Mouse (Mus musculus): Measurements from ENCODE around the gene Hoxa3. TPM values are rescaled to one million over a fixed set of nuclear protein-coding genes. Genes with fewer than 3 reads are reported as not detected.
A peak's percentile ranks its signal among the peaks of the same experiment; 100 is the strongest.

The Hoxa3 gene
- polyA plus RNA-seq, 1 experiment from 2014 or later: not detected

DNA sequence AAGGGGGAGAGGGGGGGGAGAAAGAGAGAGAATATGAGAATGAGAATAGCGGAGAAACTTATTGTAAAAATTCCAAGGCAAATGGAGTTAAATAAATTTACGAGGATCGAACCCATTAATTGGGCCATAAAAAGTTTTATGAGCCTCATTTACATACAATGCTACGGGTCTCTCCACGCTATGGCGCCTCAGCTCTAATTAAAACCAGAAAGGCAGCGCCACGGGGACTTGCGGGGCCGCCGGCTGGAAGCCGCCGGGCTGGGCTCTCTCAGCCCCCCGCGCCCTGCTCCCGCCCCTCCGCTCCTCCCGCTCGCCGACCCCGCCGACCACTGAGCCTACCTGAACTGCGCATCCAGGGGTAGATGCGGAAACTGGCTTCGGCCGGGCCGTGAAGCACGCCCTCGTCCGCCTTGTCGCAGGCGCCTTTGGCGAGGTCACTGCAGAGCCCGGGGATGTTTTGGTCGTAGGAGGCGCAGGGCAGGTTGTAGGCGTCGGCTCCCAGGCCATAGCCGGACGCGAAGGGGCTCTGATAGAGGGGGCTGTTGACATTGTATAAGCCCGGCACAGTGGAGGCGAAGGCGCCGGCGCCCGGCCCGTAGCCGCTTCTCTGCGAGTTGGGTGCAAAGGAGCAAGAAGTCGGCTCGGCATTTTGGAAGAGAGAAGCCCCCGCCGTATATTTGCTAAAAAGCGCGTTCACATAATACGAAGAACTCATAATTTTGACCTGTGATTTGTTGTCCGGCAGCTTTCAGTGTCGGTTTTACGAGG, 3.7 kb upstream of the Hoxa3 start:
- H3K27ac ChIP-seq (ENCODE audit: low read depth, low read length): no peak overlapping the region
- H3K4me2 ChIP-seq (ENCODE audit: low read length): peak overlapping the region; percentile 45
- no peak overlapping the region for H3K9ac ChIP-seq (ENCODE audit: low read length)
- H3K36me3 ChIP-seq (ENCODE audit: control insufficient read depth, insufficient read depth, low read length): no peaks in the 10 kb centered on the region
- H3K4me3 ChIP-seq (ENCODE audit: low read depth, low read length): peak overlapping the region; percentile 15
- peaks cover 9% of the 10 kb centered on the region for H3K4me1 ChIP-seq (ENCODE audit: control insufficient read depth, insufficient read depth, low read length)
- WGBS: 2% methylated on average over 60 of the region's 60 CpGs
- ATAC-seq (no peak), DNase-seq (ENCODE audit: low spot score) (no peak)
- H3K9me3 ChIP-seq (replicated peaks; ENCODE audit: control insufficient read depth, low read length): no peaks in the 10 kb centered on the region
- peaks cover 100% of the 10 kb centered on the region for H3K27me3 ChIP-seq (replicated peaks; ENCODE audit: control insufficient read depth, insufficient read depth, low read length)

DNA sequence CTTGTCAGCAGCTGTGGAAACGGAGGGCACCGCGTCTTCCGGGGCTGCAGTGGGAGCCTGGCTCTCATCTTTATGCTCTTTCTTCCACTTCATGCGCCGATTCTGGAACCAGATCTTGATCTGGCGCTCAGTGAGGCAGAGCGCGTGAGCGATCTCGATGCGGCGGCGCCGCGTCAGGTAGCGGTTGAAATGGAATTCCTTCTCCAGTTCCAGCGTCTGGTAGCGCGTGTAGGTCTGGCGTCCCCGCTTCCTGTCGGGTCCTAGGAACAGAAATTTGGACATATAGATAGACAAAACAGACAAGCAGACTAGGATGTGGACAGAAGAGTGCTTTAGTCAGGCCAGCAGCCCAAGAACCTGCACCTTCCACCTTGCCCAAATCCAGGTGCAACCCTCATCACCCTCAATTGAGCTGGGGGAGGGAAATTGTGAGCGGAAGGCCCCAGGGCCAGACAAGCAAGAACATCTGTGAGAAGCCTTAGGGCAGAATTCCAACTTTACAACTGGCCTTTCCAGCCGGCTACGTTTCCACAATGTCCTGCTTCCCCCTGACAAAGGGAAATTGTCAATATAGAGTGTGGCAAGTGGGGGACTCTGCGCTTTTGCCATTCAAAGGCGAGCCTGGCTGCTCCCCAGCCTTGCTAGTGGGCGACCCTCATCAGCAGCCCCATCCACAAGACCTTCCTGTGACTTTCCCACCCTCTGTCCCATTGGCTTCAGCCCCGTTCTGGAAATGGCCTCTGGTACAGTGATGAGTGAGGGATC, 2.8 kb upstream of the Hoxa3 start:
- no peak for ATAC-seq
- no peak for DNase-seq (ENCODE audit: low spot score)

DNA sequence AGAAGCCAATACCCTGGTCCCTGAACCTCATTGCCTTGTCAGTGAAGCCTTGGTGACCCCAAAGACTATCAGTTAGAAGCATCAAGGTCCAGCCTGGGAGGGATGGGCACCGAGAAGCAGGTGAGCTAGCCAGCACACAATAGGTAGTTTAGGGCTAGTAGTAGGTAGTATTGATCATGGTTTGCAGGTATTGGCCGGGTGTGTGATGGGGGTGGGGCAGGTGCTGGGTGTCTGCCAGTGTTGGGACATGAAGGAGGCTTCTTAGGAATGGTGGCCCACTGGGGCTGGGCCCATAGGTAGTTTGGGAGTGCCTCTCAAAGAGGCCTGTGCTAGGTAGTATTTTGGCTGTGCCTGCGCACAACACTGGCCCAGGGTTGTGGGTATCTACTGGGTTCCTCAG, 1.9 kb upstream of the Hoxa3 start:
- H3K9me3 ChIP-seq (replicated peaks; ENCODE audit: control insufficient read depth, low read length): no peaks in the 10 kb centered on the region
- H3K4me3 ChIP-seq (ENCODE audit: low read depth, low read length): no peak overlapping the region
- no peak overlapping the region for H3K4me2 ChIP-seq (ENCODE audit: low read length)
- H3K27me3 ChIP-seq (replicated peaks; ENCODE audit: control insufficient read depth, insufficient read depth, low read length): peaks cover 98% of the 10 kb centered on the region
- ATAC-seq (no peak), DNase-seq (ENCODE audit: low spot score) (no peak)
- no peak overlapping the region for H3K9ac ChIP-seq (ENCODE audit: low read length)
- H3K36me3 ChIP-seq (ENCODE audit: control insufficient read depth, insufficient read depth, low read length): no peaks in the 10 kb centered on the region
- H3K4me1 ChIP-seq (ENCODE audit: control insufficient read depth, insufficient read depth, low read length): peaks cover 6% of the 10 kb centered on the region; the same call in 1 of the 2 replicates
- no peak overlapping the region for H3K27ac ChIP-seq (ENCODE audit: low read depth, low read length)
- 12% methylated on average over 3 of the region's 3 CpGs for WGBS

More for the DNA sequence above, 2.8 kb upstream of the Hoxa3 start:
- H3K4me3 ChIP-seq (ENCODE audit: low read depth, low read length): no peak overlapping the region
- WGBS: 2% methylated on average over 30 of the region's 30 CpGs
- H3K36me3 ChIP-seq (ENCODE audit: control insufficient read depth, insufficient read depth, low read length): no peaks in the 10 kb centered on the region
- H3K9me3 ChIP-seq (replicated peaks; ENCODE audit: control insufficient read depth, low read length): no peaks in the 10 kb centered on the region
- peaks cover 100% of the 10 kb centered on the region for H3K27me3 ChIP-seq (replicated peaks; ENCODE audit: control insufficient read depth, insufficient read depth, low read length)
- no peak overlapping the region for H3K9ac ChIP-seq (ENCODE audit: low read length)
- H3K4me1 ChIP-seq (ENCODE audit: control insufficient read depth, insufficient read depth, low read length): peaks cover 6% of the 10 kb centered on the region; the same call in 1 of the 2 replicates
- H3K4me2 ChIP-seq (ENCODE audit: low read length): no peak overlapping the region
- H3K27ac ChIP-seq (ENCODE audit: low read depth, low read length): no peak overlapping the region

DNA sequence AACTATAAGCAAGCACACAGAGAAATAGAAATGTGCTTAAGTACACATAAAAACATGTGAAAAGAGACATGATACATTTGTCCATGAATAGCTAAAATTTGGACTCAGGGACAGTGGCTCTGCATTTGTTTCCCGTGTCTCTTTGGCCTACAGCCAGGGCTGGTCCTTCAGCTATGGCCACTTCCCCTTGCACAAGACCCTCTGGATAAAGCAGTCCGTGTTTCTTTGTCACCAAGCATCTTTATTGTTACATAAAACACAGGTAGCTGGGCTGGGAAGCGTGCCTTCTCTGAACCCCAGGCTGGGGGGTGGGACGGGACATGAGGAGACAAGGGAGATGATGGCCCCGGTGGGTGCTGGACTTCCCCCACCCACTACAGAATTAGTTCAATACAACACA, 1.1 kb upstream of the Hoxa3 start:
- H3K4me2 ChIP-seq (ENCODE audit: low read length): no peak overlapping the region
- ATAC-seq (no peak), DNase-seq (ENCODE audit: low spot score) (no peak)
- no peaks in the 10 kb centered on the region for H3K9me3 ChIP-seq (replicated peaks; ENCODE audit: control insufficient read depth, low read length)
- 9% methylated on average over 5 of the region's 5 CpGs for WGBS
- peaks cover 98% of the 10 kb centered on the region for H3K27me3 ChIP-seq (replicated peaks; ENCODE audit: control insufficient read depth, insufficient read depth, low read length)
- H3K36me3 ChIP-seq (ENCODE audit: control insufficient read depth, insufficient read depth, low read length): no peaks in the 10 kb centered on the region
- no peak overlapping the region for H3K27ac ChIP-seq (ENCODE audit: low read depth, low read length)
- no peak overlapping the region for H3K9ac ChIP-seq (ENCODE audit: low read length)
- no peak overlapping the region for H3K4me3 ChIP-seq (ENCODE audit: low read depth, low read length)
- H3K4me1 ChIP-seq (ENCODE audit: control insufficient read depth, insufficient read depth, low read length): peaks cover 6% of the 10 kb centered on the region; the same call in 1 of the 2 replicates

DNA sequence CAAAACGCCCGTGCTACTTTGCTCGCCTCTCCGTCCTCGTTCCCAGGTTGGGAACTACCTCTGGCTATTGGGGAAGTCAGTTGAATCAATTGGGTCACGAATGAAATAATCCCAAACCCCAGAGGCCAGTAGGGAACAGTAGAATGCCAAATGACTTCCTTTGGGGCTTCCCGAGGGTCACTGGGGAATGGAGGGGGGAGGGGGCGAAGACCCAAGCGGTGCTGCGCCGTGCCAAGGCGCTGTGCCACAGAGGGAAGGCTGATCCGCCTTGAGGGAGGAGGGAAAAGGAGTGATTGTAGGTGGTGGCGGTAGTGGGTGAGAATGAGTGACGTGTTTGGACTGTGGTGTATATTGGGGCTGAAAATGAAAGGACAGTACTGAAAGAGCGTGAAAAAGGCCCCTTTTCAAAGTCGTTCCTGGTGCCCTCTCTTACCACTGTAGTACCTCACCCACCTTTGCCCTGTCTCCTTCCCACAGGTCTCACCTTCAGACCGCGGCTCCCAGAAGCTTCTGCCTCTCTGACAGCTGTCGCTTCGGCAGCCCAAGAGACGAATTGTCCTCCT, 499 bp downstream of the Hoxa3 start:
- Histone ChIP-seq H3K4me2 (ENCODE audit: low read length) (no peak overlapping the region), H3K27me3 (replicated peaks; ENCODE audit: control insufficient read depth, insufficient read depth, low read length) (peaks cover 98% of the 10 kb centered on the region), H3K9me3 (replicated peaks; ENCODE audit: control insufficient read depth, low read length) (no peaks in the 10 kb centered on the region), H3K9ac (ENCODE audit: low read length) (no peak overlapping the region), H3K4me3 (ENCODE audit: low read depth, low read length) (no peak overlapping the region), H3K27ac (ENCODE audit: low read depth, low read length) (no peak overlapping the region), H3K4me1 (ENCODE audit: control insufficient read depth, insufficient read depth, low read length) (peaks cover 6% of the 10 kb centered on the region; the same call in 1 of the 2 replicates), H3K36me3 (ENCODE audit: control insufficient read depth, insufficient read depth, low read length) (no peaks in the 10 kb centered on the region)
- ATAC-seq: no peak
- 2% methylated on average over 22 of the region's 22 CpGs for WGBS
- DNase-seq (ENCODE audit: low spot score): no peak

DNA sequence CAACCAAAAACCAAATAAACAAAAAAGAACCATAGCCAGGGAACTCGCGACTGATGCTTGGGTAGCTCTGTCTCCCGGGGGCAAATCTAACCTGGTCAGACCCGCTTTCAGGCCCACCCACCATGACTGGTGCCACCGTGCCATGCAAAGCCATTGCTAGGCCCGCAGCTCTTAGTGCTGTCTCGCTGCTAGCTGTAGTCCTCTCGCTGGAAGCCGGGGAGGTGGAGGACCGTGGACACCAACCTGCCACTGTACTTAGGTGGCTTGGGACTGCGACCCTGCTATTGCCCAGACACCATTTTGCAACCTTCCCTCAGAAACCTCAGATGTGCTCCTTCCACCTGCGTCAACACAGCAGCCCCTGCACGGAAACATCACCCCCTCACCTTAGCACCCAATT, 1.2 kb downstream of the Hoxa3 start:
- Histone ChIP-seq H3K4me3 (ENCODE audit: low read depth, low read length) (no peak overlapping the region), H3K27ac (ENCODE audit: low read depth, low read length) (no peak overlapping the region), H3K9me3 (replicated peaks; ENCODE audit: control insufficient read depth, low read length) (no peaks in the 10 kb centered on the region), H3K36me3 (ENCODE audit: control insufficient read depth, insufficient read depth, low read length) (no peaks in the 10 kb centered on the region), H3K9ac (ENCODE audit: low read length) (no peak overlapping the region), H3K4me1 (ENCODE audit: control insufficient read depth, insufficient read depth, low read length) (0 out of 2 replicates have a peak, but pooled peaks cover 1% of the 10 kb centered on the region), H3K27me3 (replicated peaks; ENCODE audit: control insufficient read depth, insufficient read depth, low read length) (peaks cover 98% of the 10 kb centered on the region), H3K4me2 (ENCODE audit: low read length) (no peak overlapping the region)
- no peak for DNase-seq (ENCODE audit: low spot score)
- 6% methylated on average over 13 of the region's 13 CpGs for whole genome bisulfite sequencing
- ATAC-seq: no peak

DNA sequence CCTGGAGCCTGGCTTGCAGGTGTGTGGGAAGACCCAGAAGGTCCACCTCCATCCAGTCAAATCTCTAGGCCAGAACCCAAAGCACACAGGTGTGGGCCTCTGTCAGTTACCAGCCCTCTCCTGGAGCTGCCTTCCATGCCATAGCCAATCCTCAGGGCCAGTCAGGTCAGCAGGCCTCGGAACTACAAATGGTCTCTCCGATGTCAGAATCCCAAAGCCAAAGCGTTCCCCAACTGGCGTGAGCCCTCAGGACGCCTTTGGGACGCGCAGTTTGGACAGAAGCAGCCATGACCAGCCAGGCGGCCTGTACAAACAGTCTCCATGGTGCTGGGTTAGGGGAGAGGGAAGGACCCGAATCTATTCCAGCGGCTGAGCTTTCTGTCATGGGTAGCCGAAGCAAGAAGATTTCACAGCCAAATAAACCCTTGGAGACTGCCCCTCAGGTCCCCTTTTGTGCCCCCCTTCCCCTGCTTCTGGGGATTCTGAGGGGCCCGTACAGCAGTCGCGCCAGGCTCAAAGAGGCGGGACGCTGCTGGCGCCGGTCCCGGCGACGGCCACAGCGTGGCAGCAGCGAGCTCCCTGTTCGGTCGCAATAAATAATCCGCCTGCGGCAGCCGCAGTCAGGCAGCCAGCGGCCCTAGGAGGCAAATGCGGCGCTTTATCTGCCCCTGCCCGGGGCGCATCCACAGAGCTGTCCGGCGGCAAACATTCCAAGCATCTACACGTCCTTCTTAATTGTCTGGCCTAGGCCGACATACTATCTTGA, 1.8 kb downstream of the Hoxa3 start:
- 1% methylated on average over 37 of the region's 37 CpGs for WGBS
- Histone ChIP-seq H3K4me2 (ENCODE audit: low read length) (no peak overlapping the region), H3K27me3 (replicated peaks; ENCODE audit: control insufficient read depth, insufficient read depth, low read length) (peaks cover 98% of the 10 kb centered on the region), H3K9me3 (replicated peaks; ENCODE audit: control insufficient read depth, low read length) (no peaks in the 10 kb centered on the region), H3K27ac (ENCODE audit: low read depth, low read length) (no peak overlapping the region), H3K9ac (ENCODE audit: low read length) (no peak overlapping the region), H3K4me1 (ENCODE audit: control insufficient read depth, insufficient read depth, low read length) (no peaks in the 10 kb centered on the region), H3K36me3 (ENCODE audit: control insufficient read depth, insufficient read depth, low read length) (no peaks in the 10 kb centered on the region), H3K4me3 (ENCODE audit: low read depth, low read length) (no peak overlapping the region)
- ATAC-seq (peak; percentile 73), DNase-seq (ENCODE audit: low spot score) (peak; percentile 88)

DNA sequence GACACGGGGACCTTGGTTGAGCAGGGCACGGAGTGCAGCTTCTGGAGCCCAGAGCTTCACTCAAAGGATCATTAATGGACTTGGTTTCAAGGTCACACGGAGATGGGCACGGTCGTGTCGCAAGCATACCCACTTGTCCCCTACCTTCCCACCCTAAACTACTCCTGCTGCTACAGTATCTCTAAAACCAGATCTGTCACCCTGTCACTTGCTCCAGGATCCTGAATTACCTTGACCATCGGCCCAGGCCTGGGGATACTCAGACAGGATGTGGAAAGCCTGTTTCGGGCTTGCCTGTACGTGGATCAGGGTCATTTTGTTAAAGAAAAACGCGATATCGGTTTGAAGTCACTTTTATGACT, 3.5 kb downstream of the Hoxa3 start:
- H3K4me1 ChIP-seq (ENCODE audit: control insufficient read depth, insufficient read depth, low read length): no peaks in the 10 kb centered on the region
- no peak for ATAC-seq
- H3K9ac ChIP-seq (ENCODE audit: low read length): no peak overlapping the region
- whole genome bisulfite sequencing: 6% methylated on average over 12 of the region's 12 CpGs
- H3K27me3 ChIP-seq (replicated peaks; ENCODE audit: control insufficient read depth, insufficient read depth, low read length): peaks cover 97% of the 10 kb centered on the region
- H3K27ac ChIP-seq (ENCODE audit: low read depth, low read length): no peak overlapping the region
- H3K4me3 ChIP-seq (ENCODE audit: low read depth, low read length): no peak overlapping the region
- H3K9me3 ChIP-seq (replicated peaks; ENCODE audit: control insufficient read depth, low read length): no peaks in the 10 kb centered on the region
- H3K36me3 ChIP-seq (ENCODE audit: control insufficient read depth, insufficient read depth, low read length): no peaks in the 10 kb centered on the region
- DNase-seq (ENCODE audit: low spot score): no peak
- no peak overlapping the region for H3K4me2 ChIP-seq (ENCODE audit: low read length)

Measured in forebrain, embryonic 14.5 days (tissue).